In the genomic region with DNA sequence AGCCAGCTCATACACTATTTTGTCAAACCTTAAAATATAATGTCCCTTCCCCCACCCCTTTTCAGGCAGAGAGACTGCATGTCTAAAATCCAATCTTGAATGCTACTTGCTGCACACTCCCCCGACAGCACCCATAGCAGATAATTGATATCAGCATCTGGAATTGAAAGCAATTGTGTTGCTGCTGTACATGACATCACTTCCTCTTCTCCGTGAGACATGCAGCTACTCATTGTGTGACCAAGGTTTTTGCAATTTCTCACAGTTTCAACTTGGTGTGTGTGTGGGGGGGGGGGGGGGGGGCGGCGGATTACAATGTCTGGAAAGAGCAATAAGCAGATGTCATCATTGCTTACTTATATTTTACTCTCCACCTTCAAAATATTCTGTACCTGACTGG, we compare ENCODE assay signal across 20 mouse cellular contexts.
"Had no signal": no experiment of that assay in that cellular context is flagged by ENCODE, and none has a peak within 500 bp of the region (broad histone marks: within the 10 kb centered on the region; RNA-seq: fewer than 3 reads in every experiment).

No protein-coding gene starts in this region.

- H3K27ac ChIP-seq: limb, embryonic 13.5 days; liver, embryonic 13.5 days; midbrain, embryonic 10.5 days; midbrain, embryonic 13.5 days; neural tube, embryonic 13.5 days had no signal

- H3K36me3 ChIP-seq: limb, embryonic 13.5 days; liver, embryonic 13.5 days; midbrain, embryonic 10.5 days; midbrain, embryonic 13.5 days; neural tube, embryonic 13.5 days had no signal

- H3K4me2 ChIP-seq: limb, embryonic 13.5 days; liver, embryonic 13.5 days; midbrain, embryonic 13.5 days; neural tube, embryonic 13.5 days had no signal

- ATAC-seq: intestine, embryonic 16.5 days; midbrain, embryonic 13.5 days had no signal

- H3K9ac ChIP-seq: limb, embryonic 13.5 days; liver, embryonic 13.5 days; midbrain, embryonic 13.5 days; neural tube, embryonic 13.5 days had no signal

- H3K9me3 ChIP-seq: limb, embryonic 13.5 days; liver, embryonic 13.5 days; megakaryocyte, embryonic 14.5 days; midbrain, embryonic 10.5 days; midbrain, embryonic 13.5 days; neural tube, embryonic 13.5 days had no signal

- H3K4me1 ChIP-seq: limb, embryonic 13.5 days; liver, embryonic 13.5 days; megakaryocyte, embryonic 14.5 days; midbrain, embryonic 10.5 days; midbrain, embryonic 13.5 days; neural tube, embryonic 13.5 days had no signal

- DNase-seq: kidney, adult 18-20 months; kidney, adult 9 months; kidney, postnatal 14 days; liver; liver, embryonic 13.5 days; lung, adult 2 months; lung, postnatal 14 days; lung, postnatal 4 days; right cerebral cortex, adult 18-20 months; right cerebral cortex, postnatal 14 days; spleen, adult 18-20 months; thymus, adult 18-20 months; thymus, postnatal 36 days had no signal

- H3K27me3 ChIP-seq: limb, embryonic 13.5 days; liver, embryonic 13.5 days; megakaryocyte, embryonic 14.5 days; midbrain, embryonic 13.5 days; neural tube, embryonic 13.5 days had no signal

- H3K4me3 ChIP-seq: limb, embryonic 13.5 days; liver, embryonic 13.5 days; megakaryocyte, embryonic 14.5 days; midbrain, embryonic 10.5 days; midbrain, embryonic 13.5 days; myocyte; neural tube, embryonic 13.5 days had no signal
